Mouse (Mus musculus) C2C12 (cell line): ENCODE data around the gene Ccdc171.

ENCODE experiments used
- CTCF ChIP-seq: IDR thresholded peaks from one replicate; pipeline ENCODE4 v1.5.1; 2011; ENCODE audit not compliant: control insufficient read depth, insufficient read depth, insufficient read length
- FOSL1 ChIP-seq: IDR thresholded peaks from one replicate; pipeline ENCODE4 v1.8.0; 2011; ENCODE audit warnings: mild to moderate bottlenecking, low read length; ENCODE audit not compliant: poor library complexity, insufficient read depth, severe bottlenecking
- MYOG ChIP-seq: IDR thresholded peaks from one replicate; pipeline ENCODE4 v1.6.1; 2011; ENCODE audit not compliant: control insufficient read depth, insufficient read length; ENCODE audit errors: extremely low read depth
- USF1 ChIP-seq: IDR thresholded peaks from one replicate; pipeline ENCODE4 v1.6.1; 2011; ENCODE audit warnings: low read depth, mild to moderate bottlenecking, control low read depth, moderate library complexity

GRCm38 (mm10) chr4:83485250-83485649 is 40.1 kb upstream of the Ccdc171 start:
- TF ChIP-seq USF1 (no peak), CTCF (no peak), MYOG (no peak), FOSL1 (no peak)
